Mouse (Mus musculus): ENCODE data around the gene Tnfsf13. TPM values are rescaled to one million over a fixed set of nuclear protein-coding genes. Genes with fewer than 3 reads are reported as not detected.

Tnfsf13 gene
- polyA plus RNA-seq, 1 experiment from 2014 or later = 0.37 TPM

GRCm38 (mm10) chr11:69715929-69716328, 30.3 kb upstream of the Tnfsf13 start:
- Histone ChIP-seq H3K4me3 (ENCODE audit: low read depth, low read length) (no peak overlapping the region), H3K4me1 (replicated peaks; ENCODE audit: control insufficient read depth, insufficient read depth, low read length) (peaks cover 20% of the 10 kb centered on the region), H3K9me3 (ENCODE audit: control insufficient read depth, low read length) (no peaks in the 10 kb centered on the region), H3K4me2 (peak overlapping the region; percentile 7; the same call in 1 of the 2 replicates), H3K27me3 (replicated peaks; ENCODE audit: control insufficient read depth, insufficient read depth, low read length) (no peaks in the 10 kb centered on the region), H3K9ac (ENCODE audit: low read depth, low read length) (no peak overlapping the region), H3K27ac (ENCODE audit: low read depth, low read length) (peak overlapping the region; percentile 32; the same call in 1 of the 2 replicates), H3K36me3 (ENCODE audit: control insufficient read depth, insufficient read depth, low read length) (no peaks in the 10 kb centered on the region)
- DNase-seq (ENCODE audit: low spot score) (no peak), ATAC-seq (replicated peaks; ENCODE audit: low FRiP score) (no peak)
- WGBS = 23% methylated on average over 5 of the region's 5 CpGs

- DNase-seq (ENCODE audit: low spot score) = no peak
- no peak overlapping the region for H3K4me2 ChIP-seq
- peaks cover 21% of the 10 kb centered on the region for H3K4me1 ChIP-seq (replicated peaks; ENCODE audit: control insufficient read depth, insufficient read depth, low read length)
- no peak for ATAC-seq (replicated peaks; ENCODE audit: low FRiP score)
- no peak overlapping the region for H3K4me3 ChIP-seq (ENCODE audit: low read depth, low read length)
- H3K9me3 ChIP-seq (ENCODE audit: control insufficient read depth, low read length) = no peaks in the 10 kb centered on the region
- H3K27ac ChIP-seq (ENCODE audit: low read depth, low read length) = 0 out of 2 replicates have a peak overlapping the region, but pooled peaks have one; percentile 16
- no peaks in the 10 kb centered on the region for H3K36me3 ChIP-seq (ENCODE audit: control insufficient read depth, insufficient read depth, low read length)
- H3K9ac ChIP-seq (ENCODE audit: low read depth, low read length) = no peak overlapping the region
- 47% methylated on average over 9 of the region's 9 CpGs for WGBS
- no peaks in the 10 kb centered on the region for H3K27me3 ChIP-seq (replicated peaks; ENCODE audit: control insufficient read depth, insufficient read depth, low read length)
These were observed 29.9 kb upstream of the Tnfsf13 start for GRCm38 (mm10) chr11:69715482-69715881.

DNA sequence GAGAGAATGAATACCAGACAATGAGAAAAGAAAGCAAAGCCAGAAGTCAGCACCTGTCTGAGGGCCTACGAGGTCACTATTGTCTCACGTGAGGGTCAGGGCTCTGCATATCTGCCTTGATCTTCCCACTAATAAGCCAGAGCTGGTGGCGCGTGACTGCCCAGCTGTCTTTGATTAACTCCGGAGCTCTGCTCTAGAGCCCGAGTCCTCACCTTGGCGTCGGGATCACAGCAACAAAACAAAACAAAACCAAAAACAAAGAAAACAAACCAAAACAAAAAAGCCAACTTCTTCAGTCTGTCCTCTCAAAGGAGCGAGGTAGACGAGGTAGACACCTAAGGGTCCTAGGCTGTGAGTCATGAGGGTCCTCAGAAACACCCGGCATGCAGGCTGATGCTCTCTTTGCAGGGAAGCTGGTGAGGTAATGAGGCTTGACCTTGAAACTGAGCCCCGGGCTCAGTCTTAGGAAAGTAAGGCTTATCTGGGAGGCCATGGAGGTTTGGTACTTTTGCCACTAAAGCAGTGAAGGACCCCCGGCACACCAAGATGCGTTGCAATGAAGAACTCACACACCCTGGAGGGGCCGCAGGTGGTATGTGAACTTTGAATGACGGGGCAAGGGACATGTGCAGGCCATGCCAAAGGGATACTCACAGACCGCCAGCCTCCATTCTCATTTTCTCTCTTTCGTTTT, 29.2 kb upstream of the Tnfsf13 start:
- no peaks in the 10 kb centered on the region for H3K27me3 ChIP-seq (replicated peaks; ENCODE audit: control insufficient read depth, insufficient read depth, low read length)
- ATAC-seq (replicated peaks; ENCODE audit: low FRiP score) (no peak), DNase-seq (ENCODE audit: low spot score) (no peak)
- no peak overlapping the region for H3K4me2 ChIP-seq
- H3K4me3 ChIP-seq (ENCODE audit: low read depth, low read length) = no peak overlapping the region
- no peaks in the 10 kb centered on the region for H3K9me3 ChIP-seq (ENCODE audit: control insufficient read depth, low read length)
- H3K4me1 ChIP-seq (replicated peaks; ENCODE audit: control insufficient read depth, insufficient read depth, low read length) = peaks cover 27% of the 10 kb centered on the region
- 76% methylated on average over 18 of the region's 18 CpGs for WGBS
- no peaks in the 10 kb centered on the region for H3K36me3 ChIP-seq (ENCODE audit: control insufficient read depth, insufficient read depth, low read length)
- no peak overlapping the region for H3K27ac ChIP-seq (ENCODE audit: low read depth, low read length)
- 0 out of 2 replicates have a peak overlapping the region, but pooled peaks have one; percentile 7 for H3K9ac ChIP-seq (ENCODE audit: low read depth, low read length)

DNA sequence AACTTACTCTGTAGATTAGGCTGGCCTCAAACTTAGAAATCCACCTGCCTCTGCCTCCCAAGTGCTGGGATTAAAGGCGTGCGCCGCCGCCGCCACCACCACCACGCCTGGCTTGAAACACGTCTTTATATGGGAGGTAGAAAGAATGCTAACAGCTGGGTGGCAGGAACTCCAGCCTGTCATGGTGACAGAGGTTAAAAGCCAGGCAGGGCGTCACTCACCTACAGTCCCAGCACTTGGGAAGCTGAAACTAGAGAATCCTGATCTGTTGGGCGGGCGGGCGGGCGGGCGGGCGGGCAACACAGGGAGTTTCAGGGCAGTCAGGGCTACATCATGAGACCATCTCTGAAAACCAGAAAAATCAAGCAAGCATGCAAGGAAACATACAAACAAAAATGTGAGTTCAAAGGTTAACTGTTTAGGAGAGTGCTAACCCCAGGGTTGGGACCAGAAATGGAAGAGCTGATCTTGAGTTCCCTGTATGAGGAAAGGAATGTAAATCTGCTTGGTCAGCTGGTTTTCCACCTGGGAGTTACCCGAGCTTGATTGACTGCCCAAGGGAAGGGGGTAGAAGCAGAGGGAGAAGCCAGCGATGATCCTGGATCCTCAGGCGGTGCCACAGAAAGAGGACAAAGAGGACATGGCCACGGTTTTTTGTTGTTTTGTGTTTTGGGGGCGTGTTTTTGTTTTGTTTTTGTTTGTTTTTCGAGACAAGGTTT, 27.5 kb upstream of the Tnfsf13 start:
- H3K9me3 ChIP-seq (ENCODE audit: control insufficient read depth, low read length) = no peaks in the 10 kb centered on the region
- ATAC-seq (replicated peaks; ENCODE audit: low FRiP score) (no peak), DNase-seq (ENCODE audit: low spot score) (no peak)
- no peaks in the 10 kb centered on the region for H3K36me3 ChIP-seq (ENCODE audit: control insufficient read depth, insufficient read depth, low read length)
- H3K4me1 ChIP-seq (replicated peaks; ENCODE audit: control insufficient read depth, insufficient read depth, low read length) = peaks cover 22% of the 10 kb centered on the region
- 81% methylated on average over 20 of the region's 20 CpGs for WGBS
- no peak overlapping the region for H3K27ac ChIP-seq (ENCODE audit: low read depth, low read length)
- H3K9ac ChIP-seq (ENCODE audit: low read depth, low read length) = no peak overlapping the region
- H3K27me3 ChIP-seq (replicated peaks; ENCODE audit: control insufficient read depth, insufficient read depth, low read length) = no peaks in the 10 kb centered on the region
- H3K4me2 ChIP-seq = no peak overlapping the region
- no peak overlapping the region for H3K4me3 ChIP-seq (ENCODE audit: low read depth, low read length)

- no peak for DNase-seq (ENCODE audit: low spot score)
- H3K27me3 ChIP-seq (replicated peaks; ENCODE audit: control insufficient read depth, insufficient read depth, low read length) = no peaks in the 10 kb centered on the region
- no peak overlapping the region for H3K9ac ChIP-seq (ENCODE audit: low read depth, low read length)
- no peaks in the 10 kb centered on the region for H3K9me3 ChIP-seq (ENCODE audit: control insufficient read depth, low read length)
- H3K4me3 ChIP-seq (ENCODE audit: low read depth, low read length) = no peak overlapping the region
- ATAC-seq (replicated peaks; ENCODE audit: low FRiP score) = no peak
- 79% methylated on average over 2 of the region's 2 CpGs for WGBS
- peaks cover 16% of the 10 kb centered on the region for H3K4me1 ChIP-seq (replicated peaks; ENCODE audit: control insufficient read depth, insufficient read depth, low read length)
- no peak overlapping the region for H3K27ac ChIP-seq (ENCODE audit: low read depth, low read length)
- H3K36me3 ChIP-seq (ENCODE audit: control insufficient read depth, insufficient read depth, low read length) = no peaks in the 10 kb centered on the region
- no peak overlapping the region for H3K4me2 ChIP-seq
These were observed 25.5 kb upstream of the Tnfsf13 start for GRCm38 (mm10) chr11:69711082-69711481.

DNA sequence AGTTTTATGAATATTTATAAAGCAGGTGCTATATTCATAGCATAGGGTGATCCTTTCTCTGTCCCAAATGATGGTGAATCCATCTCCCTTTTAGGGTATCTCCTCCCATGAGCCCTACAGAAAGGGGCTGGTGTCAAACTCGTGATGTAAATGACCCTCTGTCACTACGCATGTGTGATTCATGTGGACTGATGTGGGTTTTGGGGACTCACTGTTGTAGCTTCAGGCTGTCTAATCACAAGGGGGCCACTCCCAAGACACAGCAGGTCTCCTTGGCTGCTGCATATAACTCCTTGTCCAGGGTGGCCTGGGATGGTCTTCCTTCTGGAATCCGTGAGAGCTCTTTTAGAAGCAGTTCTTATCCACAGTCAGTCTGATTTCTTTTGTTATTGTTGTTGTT, 24.9 kb upstream of the Tnfsf13 start:
- no peak overlapping the region for H3K27ac ChIP-seq (ENCODE audit: low read depth, low read length)
- H3K9ac ChIP-seq (ENCODE audit: low read depth, low read length) = no peak overlapping the region
- DNase-seq (ENCODE audit: low spot score) = no peak
- no peaks in the 10 kb centered on the region for H3K9me3 ChIP-seq (ENCODE audit: control insufficient read depth, low read length)
- peaks cover 14% of the 10 kb centered on the region for H3K4me1 ChIP-seq (replicated peaks; ENCODE audit: control insufficient read depth, insufficient read depth, low read length)
- no peaks in the 10 kb centered on the region for H3K27me3 ChIP-seq (replicated peaks; ENCODE audit: control insufficient read depth, insufficient read depth, low read length)
- no peak overlapping the region for H3K4me2 ChIP-seq
- no peak overlapping the region for H3K4me3 ChIP-seq (ENCODE audit: low read depth, low read length)
- no peak for ATAC-seq (replicated peaks; ENCODE audit: low FRiP score)
- H3K36me3 ChIP-seq (ENCODE audit: control insufficient read depth, insufficient read depth, low read length) = no peaks in the 10 kb centered on the region
- 78% methylated on average over 3 of the region's 3 CpGs for WGBS

DNA sequence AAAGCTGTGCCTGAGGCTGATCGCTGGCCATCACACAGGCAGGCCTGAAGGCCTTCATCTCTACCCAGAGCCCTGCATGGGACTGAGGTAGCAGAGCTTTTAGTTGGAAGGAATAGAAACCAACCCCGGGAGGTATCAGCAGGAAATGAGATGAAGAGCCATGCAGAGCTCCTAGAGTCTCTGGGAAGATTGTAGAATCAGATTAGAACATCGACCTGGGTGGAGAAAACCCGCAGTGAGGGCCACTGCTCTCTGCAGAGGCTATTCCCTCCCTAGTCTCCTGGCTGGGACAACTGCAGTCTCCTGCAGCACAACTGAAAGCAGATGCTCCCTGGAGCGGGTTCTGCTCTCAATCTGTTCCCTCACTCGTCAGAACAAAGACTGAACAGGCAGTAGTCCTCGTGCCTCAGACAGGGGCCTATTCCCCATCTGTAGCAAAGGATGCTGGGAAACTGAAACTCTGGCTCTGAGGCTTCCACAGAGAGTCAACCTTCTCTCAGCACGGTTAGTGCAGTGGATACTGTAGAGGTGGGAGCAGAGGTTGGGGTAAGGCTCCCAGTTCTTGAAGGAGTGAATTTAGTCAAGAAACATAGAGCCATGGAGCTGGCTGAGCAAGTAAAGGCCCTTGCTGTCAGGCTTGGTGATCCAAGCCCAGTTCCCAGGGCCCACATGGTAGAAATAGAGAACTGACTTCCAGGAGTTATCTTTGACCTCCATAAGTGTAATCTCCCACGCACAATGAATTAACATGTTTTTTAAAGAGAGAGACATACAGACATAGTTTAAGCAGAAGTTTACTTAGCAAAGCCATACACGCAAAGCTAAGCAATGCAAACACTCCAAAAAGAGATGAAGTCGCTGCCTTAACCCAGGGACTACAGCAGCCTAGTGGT, 24.2 kb upstream of the Tnfsf13 start:
- Histone ChIP-seq H3K4me2 (no peak overlapping the region), H3K27ac (ENCODE audit: low read depth, low read length) (no peak overlapping the region; the same call in 1 of the 2 replicates), H3K36me3 (ENCODE audit: control insufficient read depth, insufficient read depth, low read length) (no peaks in the 10 kb centered on the region), H3K9me3 (ENCODE audit: control insufficient read depth, low read length) (no peaks in the 10 kb centered on the region), H3K9ac (ENCODE audit: low read depth, low read length) (peak overlapping the region; percentile 44), H3K4me3 (ENCODE audit: low read depth, low read length) (no peak overlapping the region), H3K27me3 (replicated peaks; ENCODE audit: control insufficient read depth, insufficient read depth, low read length) (no peaks in the 10 kb centered on the region), H3K4me1 (replicated peaks; ENCODE audit: control insufficient read depth, insufficient read depth, low read length) (peaks cover 14% of the 10 kb centered on the region)
- ATAC-seq (replicated peaks; ENCODE audit: low FRiP score) (0 out of 2 replicates have a peak, but pooled peaks have one; percentile 29), DNase-seq (ENCODE audit: low spot score) (no peak)
- 43% methylated on average over 11 of the region's 11 CpGs for WGBS

DNA sequence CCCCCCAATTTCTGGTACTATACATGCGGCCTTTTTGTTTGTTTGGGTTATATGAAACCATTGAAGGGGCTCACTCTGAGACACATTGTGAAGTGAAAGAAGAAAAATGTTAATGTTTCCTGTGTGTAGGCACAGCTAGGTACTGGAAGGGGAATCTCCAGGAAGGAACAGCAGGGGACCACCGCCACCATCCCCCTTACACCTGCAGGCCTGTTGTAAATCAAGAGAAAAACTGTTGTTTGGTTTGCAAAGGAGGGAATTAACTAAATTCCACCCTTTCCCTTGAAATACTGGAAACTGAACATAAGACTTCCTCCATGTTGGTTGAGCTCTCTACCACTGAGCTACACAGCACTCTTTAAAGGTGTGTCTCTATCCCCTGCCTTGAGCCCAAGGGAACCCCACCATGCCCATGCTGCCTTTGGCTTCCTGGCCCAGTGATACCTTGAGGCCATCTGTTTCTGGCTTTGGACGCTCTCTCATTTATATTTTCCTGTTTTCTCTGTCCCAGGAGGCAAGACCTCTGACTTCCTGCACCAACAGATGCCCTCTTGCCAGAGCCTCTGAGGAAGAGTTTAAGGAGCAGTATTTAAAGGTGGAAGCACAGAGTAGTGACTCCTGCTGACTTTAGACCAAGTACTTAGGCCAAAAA, 23.2 kb upstream of the Tnfsf13 start:
- no peaks in the 10 kb centered on the region for H3K27me3 ChIP-seq (replicated peaks; ENCODE audit: control insufficient read depth, insufficient read depth, low read length)
- no peak overlapping the region for H3K27ac ChIP-seq (ENCODE audit: low read depth, low read length)
- no peaks in the 10 kb centered on the region for H3K9me3 ChIP-seq (ENCODE audit: control insufficient read depth, low read length)
- WGBS = 82% methylated on average over 3 of the region's 3 CpGs
- no peak overlapping the region for H3K4me3 ChIP-seq (ENCODE audit: low read depth, low read length)
- H3K36me3 ChIP-seq (ENCODE audit: control insufficient read depth, insufficient read depth, low read length) = no peaks in the 10 kb centered on the region
- ATAC-seq (replicated peaks; ENCODE audit: low FRiP score) (no peak), DNase-seq (ENCODE audit: low spot score) (no peak)
- peaks cover 14% of the 10 kb centered on the region for H3K4me1 ChIP-seq (replicated peaks; ENCODE audit: control insufficient read depth, insufficient read depth, low read length)
- no peak overlapping the region for H3K4me2 ChIP-seq
- no peak overlapping the region for H3K9ac ChIP-seq (ENCODE audit: low read depth, low read length)
